Mouse (Mus musculus) stomach, postnatal 0 days (tissue): Measurements from ENCODE around the gene Iglon5.

Experiments
- CTCF ChIP-seq: IDR thresholded peaks from 2 replicates; pipeline ENCODE4 v1.5.1; 2016; ENCODE audit warnings: antibody characterized with exemption, low read depth, mild to moderate bottlenecking, moderate library complexity
- EP300 ChIP-seq: optimal IDR thresholded peaks from 2 replicates; pipeline ENCODE3; 2016; ENCODE audit warnings: antibody characterized with exemption

- TF ChIP-seq CTCF: no peak
- TF ChIP-seq EP300: no peak
Observed at GRCm38 (mm10) chr7:43463976-43464375, 25.9 kb downstream of the Iglon5 start.
